Mouse (Mus musculus) cortical plate, adult 2 months (tissue): ENCODE measurements around the gene Sqor.

Source experiments
- CTCF ChIP-seq: fragments of 200-500 bp; IDR thresholded peaks from 2 replicates; pipeline ENCODE4 v1.5.1; 2011; ENCODE audit warnings: mild to moderate bottlenecking, control low read depth, low read length; ENCODE audit not compliant: insufficient read depth; ENCODE audit errors: extremely low read depth
- POLR2A ChIP-seq: fragments of 200-500 bp; IDR thresholded peaks from 2 replicates; pipeline ENCODE4 v1.6.1; 2011; ENCODE audit warnings: mild to moderate bottlenecking, low read length, control low read depth; ENCODE audit not compliant: insufficient read depth; ENCODE audit errors: extremely low read depth

DNA sequence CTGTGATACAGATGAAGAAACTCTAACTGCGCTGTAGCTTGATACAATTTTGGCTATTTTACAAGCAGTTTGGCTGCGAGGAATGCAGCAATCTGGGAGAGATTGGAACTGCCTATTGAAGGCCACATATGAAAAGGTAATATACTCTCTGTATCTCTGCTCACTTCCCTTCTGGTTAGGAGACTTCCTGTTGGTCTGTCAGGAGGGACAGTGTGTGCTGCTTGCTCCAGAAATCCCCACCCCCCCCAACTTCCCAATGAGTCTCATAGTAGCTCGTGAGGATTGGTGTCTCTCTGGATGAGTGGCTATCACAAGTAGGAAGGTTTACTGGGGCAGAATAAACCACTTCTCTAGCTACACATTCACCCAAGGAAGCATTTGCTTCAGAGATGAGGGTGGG lies 2.0 kb upstream of the Sqor start:
- TF ChIP-seq CTCF (no peak), POLR2A (no peak)
